Mouse (Mus musculus): ENCODE results near the gene Tnf.

DNA sequence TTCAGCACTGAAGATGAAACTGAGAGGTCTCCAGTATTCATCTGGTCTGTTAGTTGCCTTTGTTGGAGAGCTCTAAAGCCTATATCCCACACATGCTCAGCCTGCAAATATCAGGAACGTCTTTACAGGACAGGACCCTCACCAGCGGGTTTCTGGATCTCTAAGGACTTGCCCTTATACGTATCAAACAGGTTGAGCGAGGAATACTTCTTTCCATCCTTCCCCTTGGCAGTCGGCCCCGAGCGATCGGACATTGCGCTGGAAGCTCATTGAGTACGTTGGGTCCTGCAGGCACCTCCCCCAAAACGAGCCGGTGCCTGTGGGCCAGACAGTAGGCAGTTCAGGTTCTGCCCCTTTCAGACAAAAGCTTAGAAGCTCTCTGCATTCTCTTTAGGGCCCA lies 39.1 kb downstream of the Tnf start:
- TF ChIP-seq CTCF (IDR thresholded peaks at IDR 0.05; ENCODE audit: low read depth) (no peak), EP300 (IDR thresholded peaks at IDR 0.05; ENCODE audit: low read depth) (no peak)

All from heart, postnatal 0 days (tissue).